ENCODE assay signal across 9 mouse cellular contexts in the genomic region with DNA sequence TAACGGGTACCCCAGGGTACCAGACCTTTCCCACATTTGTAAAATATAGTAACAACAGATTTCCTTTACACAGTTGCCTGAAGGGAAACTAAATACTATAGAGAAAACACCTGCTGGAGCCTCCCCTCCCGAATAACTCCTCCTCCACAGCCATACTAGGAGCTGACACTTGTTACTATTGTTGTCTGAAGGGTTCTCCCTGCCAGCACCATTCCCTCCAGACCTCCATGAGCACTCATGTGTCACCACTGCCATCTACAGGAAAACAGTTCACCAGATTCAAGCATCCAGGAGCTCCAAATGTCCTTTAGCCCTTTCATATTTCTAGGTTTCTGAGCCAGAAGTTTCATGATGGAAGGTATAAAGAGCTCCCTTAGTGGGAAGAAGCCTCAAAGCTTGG. TPM values are rescaled to one million over a fixed set of nuclear protein-coding genes. Genes with fewer than 3 reads are reported as not detected.
A peak's percentile ranks its signal among the peaks of the same experiment; 100 is the strongest.
DNase-seq lines count a peak whose midpoint lies in the region; ATAC-seq and TF ChIP-seq lines count a peak whose summit lies in the region.
"Had no signal": no experiment of that assay in that cellular context is flagged by ENCODE, and none has a peak within 500 bp of the region (broad histone marks: within the 10 kb centered on the region; RNA-seq: fewer than 3 reads in every experiment).

No protein-coding gene starts in this region.

- H3K9ac ChIP-seq in forebrain, postnatal 0 days, result no peak overlapping the region
- no peak overlapping the region for H3K9ac ChIP-seq in hindbrain, embryonic 13.5 days
- H3K9ac ChIP-seq in midbrain, embryonic 14.5 days (replicated peaks; ENCODE audit: low read length), result no peak overlapping the region
- H3K9ac ChIP-seq: neural tube, embryonic 12.5 days had no signal

- TF ChIP-seq CTCF in forebrain, postnatal 0 days (IDR thresholded peaks at IDR 0.05; ENCODE audit: low read depth), result peak; percentile 88

- no peak overlapping the region for H3K4me2 ChIP-seq in forebrain, postnatal 0 days (ENCODE audit: low read depth)
- H3K4me2 ChIP-seq in hindbrain, embryonic 13.5 days, result no peak overlapping the region
- no peak overlapping the region for H3K4me2 ChIP-seq in midbrain, embryonic 14.5 days (ENCODE audit: low read length)
- H3K4me2 ChIP-seq: neural tube, embryonic 12.5 days had no signal

- peak; percentile 81 for ATAC-seq in forebrain, postnatal 0 days
- ATAC-seq in hindbrain, embryonic 13.5 days (ENCODE audit: low FRiP score), result 0 out of 2 replicates have a peak, but pooled peaks have one; percentile 57
- ATAC-seq in midbrain, embryonic 14.5 days (ENCODE audit: low FRiP score, low TSS enrichment), result peak; percentile 46; the same call in 1 of the 2 replicates
- ATAC-seq in monocyte, adult 5-6 weeks (replicated peaks; ENCODE audit: insufficient number of reproducible peaks, low FRiP score, low TSS enrichment, poor library complexity, severe bottlenecking), result no peak

- H3K4me3 ChIP-seq in forebrain, postnatal 0 days (ENCODE audit: low read depth, low read length), result no peak overlapping the region
- no peak overlapping the region for H3K4me3 ChIP-seq in hindbrain, embryonic 13.5 days
- no peak overlapping the region for H3K4me3 ChIP-seq in midbrain, embryonic 14.5 days (replicated peaks; ENCODE audit: low read depth, low read length)
- H3K4me3 ChIP-seq: neural tube, embryonic 12.5 days had no signal

- 14% methylated on average over 2 of the region's 2 CpGs for WGBS in forebrain, postnatal 0 days
- 32% methylated on average over 2 of the region's 2 CpGs for WGBS in hindbrain, embryonic 13.5 days
- 38% methylated on average over 2 of the region's 2 CpGs for WGBS in midbrain, embryonic 14.5 days

- H3K27me3 ChIP-seq in forebrain, postnatal 0 days (ENCODE audit: insufficient read depth, low read length), result no peaks in the 10 kb centered on the region
- H3K27me3 ChIP-seq in hindbrain, embryonic 13.5 days, result no peaks in the 10 kb centered on the region
- no peaks in the 10 kb centered on the region for H3K27me3 ChIP-seq in midbrain, embryonic 14.5 days (ENCODE audit: control insufficient read depth, insufficient read depth, low read length)
- H3K27me3 ChIP-seq: neural tube, embryonic 12.5 days had no signal

- DNase-seq in layer of hippocampus, adult 11-12 months (ENCODE audit: low spot score), result peak; percentile 78
- DNase-seq in layer of hippocampus, adult 9-10 months (ENCODE audit: low spot score), result no peak
- peak; percentile 81 for DNase-seq in cerebellum, adult 11-12 months
- peak; percentile 85 for DNase-seq in forebrain, postnatal 0 days
- peak; percentile 65 to 70 for DNase-seq in left cerebral cortex, postnatal 10 days (ENCODE audit: extremely low spot score in 1 of 2, low spot score in 2 of 2)
- DNase-seq in midbrain, embryonic 14.5 days, result peak; percentile 89

- H3K36me3 ChIP-seq in forebrain, postnatal 0 days (ENCODE audit: insufficient read depth), result no peaks in the 10 kb centered on the region
- no peaks in the 10 kb centered on the region for H3K36me3 ChIP-seq in hindbrain, embryonic 13.5 days
- H3K36me3 ChIP-seq in midbrain, embryonic 14.5 days (ENCODE audit: control insufficient read depth, insufficient read depth, low read length), result no peaks in the 10 kb centered on the region
- H3K36me3 ChIP-seq: neural tube, embryonic 12.5 days had no signal

- H3K9me3 ChIP-seq in forebrain, postnatal 0 days (ENCODE audit: low read length), result no peaks in the 10 kb centered on the region
- H3K9me3 ChIP-seq in hindbrain, embryonic 13.5 days, result no peaks in the 10 kb centered on the region
- no peaks in the 10 kb centered on the region for H3K9me3 ChIP-seq in midbrain, embryonic 14.5 days (ENCODE audit: control insufficient read depth, low read length)
- H3K9me3 ChIP-seq: neural tube, embryonic 12.5 days had no signal

- H3K4me1 ChIP-seq in forebrain, postnatal 0 days (ENCODE audit: insufficient read depth), result 0 out of 2 replicates have a peak, but pooled peaks cover 10% of the 10 kb centered on the region
- peaks cover 66% of the 10 kb centered on the region for H3K4me1 ChIP-seq in hindbrain, embryonic 13.5 days (replicated peaks)
- H3K4me1 ChIP-seq in midbrain, embryonic 14.5 days (ENCODE audit: control insufficient read depth, insufficient read depth, low read length), result peaks cover 45% of the 10 kb centered on the region

- peak overlapping the region; percentile 64 for H3K27ac ChIP-seq in forebrain, postnatal 0 days (ENCODE audit: low read depth, low read length)
- peak overlapping the region; percentile 74 for H3K27ac ChIP-seq in hindbrain, embryonic 13.5 days
- peak overlapping the region; percentile 52; the same call in 1 of the 2 replicates for H3K27ac ChIP-seq in midbrain, embryonic 14.5 days (replicated peaks; ENCODE audit: low read depth, low read length)
- H3K27ac ChIP-seq: neural tube, embryonic 12.5 days had no signal

- intact Hi-C loops in left cerebral cortex, postnatal 10 days (cut with DNase I), result loop anchor here (2.0 to 10.0 kb wide), 3 partner anchors 94 to 190 kb away; a partner anchor contains a TSS

RNA-seq across cellular contexts. Expression of a gene that starts 60.0 kb away (rescaled TPM):
- 72.0 and 80.8 TPM in 2 replicates for total RNA-seq in forebrain, postnatal 0 days (2014; rRNA removed)
- 37.2 and 44.3 TPM in 2 replicates for polyA plus RNA-seq in forebrain, postnatal 0 days (2015; fragmentation: Nextera tagmentation; extraction: Ambion mirVana)
- polyA plus RNA-seq in hindbrain, embryonic 13.5 days (2015; fragmentation: Nextera tagmentation; extraction: Ambion mirVana), result 54.5 and 59.2 TPM in 2 replicates
- 100 to 1,000 TPM; 132 to 133 TPM for total RNA-seq in left cerebral cortex, postnatal 10 days (2021)
- 48.5 and 50.9 TPM in 2 replicates for polyA plus RNA-seq in midbrain, embryonic 14.5 days (2014; fragmentation: Nextera tagmentation; extraction: Ambion mirVana)
- 4.2 to 14.6 TPM (median 9.3 TPM) in 3 replicates for total RNA-seq in monocyte, adult 5-6 weeks (2017)
